Mouse (Mus musculus) spleen, adult 2 months (tissue): ENCODE results near the gene Tubgcp6.

Experiments
- CTCF ChIP-seq: fragments of 200-500 bp; IDR thresholded peaks from 2 replicates; pipeline ENCODE4 v1.5.1; 2011; ENCODE audit warnings: mild to moderate bottlenecking, inconsistent platforms; ENCODE audit not compliant: insufficient read depth, insufficient read length, insufficient replicate concordance; ENCODE audit errors: extremely low read depth
- POLR2A ChIP-seq: fragments of 200-500 bp; IDR thresholded peaks from 2 replicates; pipeline ENCODE4 v1.6.1; 2011; ENCODE audit warnings: low read depth, low read length, inconsistent platforms

DNA sequence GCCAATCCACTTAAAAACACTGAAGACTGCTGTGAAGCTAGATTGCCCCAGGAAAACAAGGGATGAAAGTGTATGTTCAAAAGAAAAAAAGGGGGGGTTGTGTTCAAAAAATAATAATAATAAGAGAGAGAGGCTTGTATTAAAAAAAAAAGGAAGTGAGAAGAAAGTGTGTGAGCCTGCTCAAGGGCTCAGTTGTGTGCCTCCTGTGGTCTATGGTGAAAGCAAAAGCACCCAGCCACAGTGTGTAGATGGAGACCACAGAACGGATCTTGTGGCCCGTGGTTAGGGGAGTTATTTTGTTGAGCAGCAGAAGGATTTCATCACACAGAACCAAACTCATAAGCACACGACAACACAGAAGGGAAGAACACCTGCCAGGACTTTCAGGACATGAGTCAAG lies 8.4 kb upstream of the Tubgcp6 start:
- no peak for TF ChIP-seq POLR2A
- no peak for TF ChIP-seq CTCF
